Mouse (Mus musculus) neural tube, embryonic 12.5 days (tissue): ENCODE measurements around the gene Hoxd9. TPM values are rescaled to one million over a fixed set of nuclear protein-coding genes. Genes with fewer than 3 reads are reported as not detected.

ENCODE experiments used
- ATAC-seq: fragments of 200-750 bp; cut with Nextera tagmentation; 2 replicates; pipeline ENCODE4 v1.8.0; 2017; ENCODE audit warnings: low read depth, mild to moderate bottlenecking, moderate TSS enrichment, moderate library complexity; ENCODE audit not compliant: low FRiP score
- H3K27ac ChIP-seq: fragments of 300-500 bp; sonication (generic); 2 replicates; pipeline ENCODE4 v1.5.1; 2016
- H3K27me3 ChIP-seq: fragments of 300-500 bp; sonication (generic); replicated peaks from 2 replicates; pipeline ENCODE4 v1.6.1; 2016; ENCODE audit warnings: mild to moderate bottlenecking
- H3K36me3 ChIP-seq: fragments of 300-500 bp; sonication (generic); 2 replicates; pipeline ENCODE4 v1.6.1; 2016; ENCODE audit warnings: mild to moderate bottlenecking
- H3K4me1 ChIP-seq: fragments of 300-500 bp; sonication (generic); 2 replicates; pipeline ENCODE4 v1.6.1; 2016
- H3K4me2 ChIP-seq: fragments of 300-500 bp; sonication (generic); replicated peaks from 2 replicates; pipeline ENCODE4 v1.6.1; 2016; ENCODE audit warnings: mild to moderate bottlenecking
- H3K4me3 ChIP-seq: fragments of 300-500 bp; sonication (generic); 2 replicates; pipeline ENCODE4 v1.5.1; 2016
- H3K9ac ChIP-seq: fragments of 300-500 bp; sonication (generic); 2 replicates; pipeline ENCODE4 v1.6.1; 2016; ENCODE audit warnings: mild to moderate bottlenecking
- H3K9me3 ChIP-seq: fragments of 300-500 bp; sonication (generic); 2 replicates; pipeline ENCODE4 v1.6.1; 2016; ENCODE audit warnings: mild to moderate bottlenecking
- WGBS: fragments of 180-500 bp; shearing (Covaris S2); methylation state at CpG from one replicate; pipeline ENCODE4 v1.1.7; 2016; 5-methylcytosine and 5-hydroxymethylcytosine counted together
- polyA plus RNA-seq: library from polyadenylated mRNA; unstranded; fragments of >200 nt; fragmentation: Nextera tagmentation; extraction: Ambion mirVana; gene quantifications from 2 replicates; pipeline ENCODE4 v1.2.1, GENCODE M21; 2016

Hoxd9 gene
- polyA plus RNA-seq, 1 experiment from 2014 or later = 34.4 TPM

GRCm38 (mm10) chr2:74659507-74660005 is 38.0 kb upstream of the Hoxd9 start, which contains the start of gene Evx2:
Gene Evx2 (minus strand): TSS chr2:74659557.
- Histone ChIP-seq H3K4me3 (peak within 1 kb of the TSS; percentile 20; the same call in 1 of the 2 replicates), H3K4me2 (peak within 1 kb of the TSS; percentile 24; the same call in 1 of the 2 replicates), H3K9ac (peak within 1 kb of the TSS; percentile 29), H3K36me3 (no peaks in the 10 kb centered on the region), H3K9me3 (no peaks in the 10 kb centered on the region), H3K27ac (no peak within 1 kb of the TSS), H3K27me3 (peaks cover 96% of the 10 kb centered on the region), H3K4me1 (peaks cover 20% of the 10 kb centered on the region)
- WGBS = under 1% methylated on average over 28 of the region's 28 CpGs
- no peak for ATAC-seq

DNA sequence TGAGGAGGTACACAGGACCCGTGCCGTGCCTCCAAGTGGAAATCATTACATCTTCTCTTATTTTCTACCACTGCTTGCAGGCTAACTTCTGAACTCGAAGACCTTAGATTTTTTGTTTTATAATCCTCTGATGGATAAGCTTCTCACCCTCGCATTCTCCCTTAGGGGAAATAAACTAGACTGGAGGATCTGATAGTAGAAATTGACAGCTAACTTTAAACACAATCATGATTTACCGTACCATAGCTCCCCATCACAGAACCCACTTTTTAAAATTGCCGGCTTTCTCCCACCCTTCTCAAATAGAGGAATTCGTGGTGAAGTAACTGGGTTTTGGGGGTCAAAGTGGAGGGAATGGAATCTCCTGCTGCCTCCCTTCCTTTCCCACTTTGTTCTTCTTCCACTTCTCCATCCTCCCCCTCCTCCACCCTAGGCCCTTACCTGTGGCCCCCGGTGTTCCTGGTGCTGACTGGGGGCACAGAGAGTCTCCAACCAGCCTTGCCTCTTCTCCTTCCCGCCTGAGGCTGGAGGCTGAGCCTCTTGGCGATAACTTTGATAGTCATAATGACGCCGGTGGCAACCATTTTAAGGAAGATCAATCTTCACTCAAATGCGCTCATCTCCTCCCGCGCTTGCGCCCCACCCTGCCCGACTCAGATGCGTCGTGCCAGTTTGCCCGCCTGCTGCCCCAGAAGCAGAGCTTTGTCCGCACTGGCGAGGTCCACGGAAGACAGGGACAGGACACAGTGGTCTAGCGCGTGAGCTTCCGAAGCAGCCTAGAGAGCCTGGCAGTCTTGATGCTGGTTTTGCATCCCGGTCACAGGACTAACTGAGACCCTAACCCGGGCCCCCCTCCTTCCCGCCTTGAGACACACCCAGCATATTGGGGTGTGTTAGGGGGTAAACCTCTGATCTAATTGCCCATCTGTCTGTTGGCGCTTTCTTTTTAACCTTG is 36.8 kb upstream of the Hoxd9 start:
- Histone ChIP-seq H3K4me2 (peak overlapping the region; percentile 28), H3K9me3 (no peaks in the 10 kb centered on the region), H3K36me3 (no peaks in the 10 kb centered on the region), H3K27ac (no peak overlapping the region), H3K9ac (no peak overlapping the region), H3K4me3 (peak overlapping the region; percentile 16; the same call in 1 of the 2 replicates), H3K4me1 (peaks cover 19% of the 10 kb centered on the region), H3K27me3 (peaks cover 95% of the 10 kb centered on the region)
- no peak for ATAC-seq
- 2% methylated on average over 30 of the region's 30 CpGs for WGBS

- no peak for ATAC-seq
- peaks cover 95% of the 10 kb centered on the region for H3K27me3 ChIP-seq
- H3K4me1 ChIP-seq = peaks cover 13% of the 10 kb centered on the region
- under 1% methylated on average over 14 of the region's 14 CpGs for WGBS
- H3K36me3 ChIP-seq = no peaks in the 10 kb centered on the region
- H3K9ac ChIP-seq = no peak overlapping the region
- H3K27ac ChIP-seq = no peak overlapping the region
- no peak overlapping the region for H3K4me3 ChIP-seq
- peak overlapping the region; percentile 38 for H3K4me2 ChIP-seq
- H3K9me3 ChIP-seq = no peaks in the 10 kb centered on the region
Observed at GRCm38 (mm10) chr2:74661685-74662084, 35.8 kb upstream of the Hoxd9 start.

DNA sequence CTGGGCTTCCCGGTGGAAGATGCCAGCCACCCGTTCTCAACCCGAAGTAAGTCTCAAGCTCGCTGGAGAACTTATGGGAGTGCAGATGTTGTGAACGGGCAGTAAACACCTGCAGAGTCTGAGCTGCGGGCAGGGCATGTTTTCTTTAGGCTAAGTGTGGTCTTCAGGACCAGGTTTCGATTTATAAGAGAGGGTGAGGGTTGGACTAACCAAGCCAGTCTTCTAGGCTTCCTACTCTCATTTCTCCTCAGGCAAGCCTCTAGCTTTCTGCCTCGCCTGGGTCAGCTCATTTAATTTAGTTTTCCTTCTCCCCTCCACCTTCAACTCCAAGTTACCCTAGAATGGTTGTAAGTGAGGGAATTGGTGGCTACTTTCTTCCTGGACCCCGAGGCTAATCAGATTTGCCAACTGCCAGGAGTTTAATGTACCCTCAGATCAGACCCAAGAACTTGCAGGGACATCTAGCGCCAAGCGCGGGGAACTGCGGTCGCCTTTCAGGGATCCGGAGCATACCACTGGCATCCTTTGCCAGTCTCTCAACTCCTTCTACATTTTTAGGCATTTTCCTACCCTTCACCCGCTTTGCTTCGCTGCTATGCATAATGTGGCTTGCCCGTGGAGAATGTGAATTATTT is 34.1 kb upstream of the Hoxd9 start:
- no peak overlapping the region for H3K27ac ChIP-seq
- no peaks in the 10 kb centered on the region for H3K36me3 ChIP-seq
- peaks cover 96% of the 10 kb centered on the region for H3K27me3 ChIP-seq
- ATAC-seq = no peak
- peaks cover 19% of the 10 kb centered on the region for H3K4me1 ChIP-seq
- H3K9me3 ChIP-seq = no peaks in the 10 kb centered on the region
- WGBS = 5% methylated on average over 18 of the region's 18 CpGs
- no peak overlapping the region for H3K4me3 ChIP-seq
- H3K4me2 ChIP-seq = no peak overlapping the region
- no peak overlapping the region for H3K9ac ChIP-seq

- H3K27ac ChIP-seq = no peak overlapping the region
- ATAC-seq = no peak
- no peaks in the 10 kb centered on the region for H3K9me3 ChIP-seq
Observed at GRCm38 (mm10) chr2:74666411-74666810, 31.1 kb upstream of the Hoxd9 start.

GRCm38 (mm10) chr2:74667191-74667841 is 30.2 kb upstream of the Hoxd9 start:
- Histone ChIP-seq H3K9ac (no peak overlapping the region), H3K4me3 (peak overlapping the region; percentile 43; the same call in 1 of the 2 replicates), H3K9me3 (no peaks in the 10 kb centered on the region), H3K27me3 (peaks cover 95% of the 10 kb centered on the region), H3K36me3 (no peaks in the 10 kb centered on the region), H3K4me1 (peaks cover 13% of the 10 kb centered on the region), H3K27ac (no peak overlapping the region), H3K4me2 (peak overlapping the region; percentile 72)
- under 1% methylated on average over 36 of the region's 36 CpGs for WGBS
- 0 out of 2 replicates have a peak, but pooled peaks have one; percentile 37 for ATAC-seq

More at GRCm38 (mm10) chr2:74666411-74666810, 31.1 kb upstream of the Hoxd9 start:
- H3K4me2 ChIP-seq = no peak overlapping the region
- H3K4me3 ChIP-seq = no peak overlapping the region
- peaks cover 16% of the 10 kb centered on the region for H3K4me1 ChIP-seq
- H3K27me3 ChIP-seq = peaks cover 95% of the 10 kb centered on the region
- H3K36me3 ChIP-seq = no peaks in the 10 kb centered on the region
- H3K9ac ChIP-seq = no peak overlapping the region
- WGBS = 2% methylated on average over 7 of the region's 7 CpGs

DNA sequence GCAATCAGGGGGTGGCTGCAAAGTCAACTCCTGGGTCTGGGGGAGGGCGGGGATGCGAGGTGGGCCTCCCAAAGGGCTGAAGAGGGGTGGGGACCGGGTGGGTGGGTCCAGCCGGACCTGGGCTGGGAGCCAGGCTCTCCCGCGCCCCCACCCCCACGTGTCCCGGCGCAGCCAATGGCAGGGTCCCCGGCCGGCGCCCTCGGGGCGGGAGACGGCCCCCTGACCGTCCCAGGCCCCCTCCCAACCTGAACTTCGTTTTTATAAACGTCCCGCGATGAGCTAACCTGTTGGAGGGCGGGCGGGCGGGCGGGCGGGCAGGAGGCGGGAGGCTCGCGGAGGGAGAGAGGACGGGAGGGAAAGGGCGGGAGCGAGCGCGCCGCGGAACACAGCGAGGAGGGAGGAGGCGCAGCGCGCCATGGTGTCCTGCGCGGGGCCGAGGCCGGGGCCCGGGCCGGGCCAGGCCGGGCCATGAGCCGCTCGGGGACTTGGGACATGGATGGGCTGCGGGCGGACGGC is 29.6 kb upstream of the Hoxd9 start, which contains the start of gene Hoxd13:
TSS of gene Hoxd13 (plus strand) at position 469 of the 516 bp plus-strand sequence.
- ATAC-seq = peak; percentile 61; the same call in 1 of the 2 replicates
- Histone ChIP-seq H3K9me3 (no peaks in the 10 kb centered on the region), H3K27me3 (peaks cover 95% of the 10 kb centered on the region), H3K4me1 (peaks cover 19% of the 10 kb centered on the region), H3K4me3 (peak within 1 kb of the TSS; percentile 43), H3K4me2 (peak within 1 kb of the TSS; percentile 72), H3K27ac (no peak within 1 kb of the TSS), H3K36me3 (no peaks in the 10 kb centered on the region), H3K9ac (peak within 1 kb of the TSS; percentile 47)
- under 1% methylated on average over 34 of the region's 51 CpGs for WGBS

DNA sequence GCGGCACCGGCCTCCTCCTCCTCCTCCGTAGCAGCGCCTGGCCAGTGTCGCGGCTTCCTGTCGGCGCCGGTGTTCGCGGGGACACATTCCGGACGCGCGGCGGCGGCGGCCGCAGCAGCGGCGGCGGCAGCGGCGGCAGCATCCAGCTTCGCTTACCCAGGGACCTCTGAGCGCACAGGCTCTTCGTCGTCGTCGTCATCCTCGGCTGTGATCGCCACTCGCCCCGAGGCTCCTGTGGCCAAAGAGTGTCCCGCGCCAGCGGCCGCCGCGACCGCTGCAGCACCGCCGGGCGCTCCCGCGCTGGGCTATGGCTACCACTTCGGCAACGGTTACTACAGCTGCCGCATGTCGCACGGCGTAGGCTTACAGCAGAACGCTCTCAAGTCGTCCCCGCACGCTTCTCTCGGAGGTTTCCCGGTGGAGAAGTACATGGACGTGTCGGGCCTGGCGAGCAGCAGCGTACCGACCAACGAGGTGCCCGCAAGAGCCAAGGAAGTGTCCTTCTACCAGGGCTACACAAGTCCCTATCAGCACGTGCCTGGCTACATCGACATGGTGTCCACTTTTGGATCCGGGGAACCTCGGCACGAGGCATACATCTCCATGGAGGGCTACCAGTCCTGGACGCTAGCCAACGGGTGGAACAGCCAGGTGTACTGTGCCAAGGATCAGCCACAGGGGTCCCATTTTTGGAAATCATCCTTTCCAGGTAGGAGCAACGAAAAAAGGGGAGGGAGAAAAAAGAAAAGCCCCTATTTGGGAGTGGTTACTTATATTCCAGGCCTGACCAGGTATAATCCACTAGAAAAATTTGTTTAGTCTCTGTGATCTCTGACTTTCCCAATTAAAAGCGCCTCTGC is 28.9 kb upstream of the Hoxd9 start:
- Histone ChIP-seq H3K27ac (no peak overlapping the region), H3K9ac (peak overlapping the region; percentile 47), H3K4me3 (peak overlapping the region; percentile 43), H3K4me1 (peaks cover 22% of the 10 kb centered on the region), H3K4me2 (peak overlapping the region; percentile 72), H3K27me3 (peaks cover 95% of the 10 kb centered on the region), H3K36me3 (no peaks in the 10 kb centered on the region), H3K9me3 (no peaks in the 10 kb centered on the region)
- under 1% methylated on average over 52 of the region's 74 CpGs for WGBS
- ATAC-seq = no peak; the same call in 1 of the 2 replicates

DNA sequence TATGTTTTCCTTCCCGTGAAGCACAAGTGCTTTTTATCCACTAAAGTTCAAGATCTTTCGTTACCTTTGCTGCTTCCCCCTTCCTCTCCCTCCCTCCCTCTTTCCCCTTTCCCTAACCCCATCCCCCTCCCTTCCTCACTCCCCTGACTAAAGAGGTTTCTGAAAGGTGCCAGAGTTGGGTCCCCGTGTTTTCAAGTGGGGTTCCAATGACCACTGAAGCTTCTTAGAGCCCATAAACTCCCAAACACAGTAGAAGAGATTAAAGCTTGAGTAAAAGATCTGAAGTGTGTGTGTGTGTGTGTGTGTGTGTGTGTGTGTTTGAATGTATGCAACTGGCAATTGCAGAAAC is 28.3 kb upstream of the Hoxd9 start:
- Histone ChIP-seq H3K4me3 (no peak overlapping the region), H3K36me3 (no peaks in the 10 kb centered on the region), H3K9me3 (no peaks in the 10 kb centered on the region), H3K4me1 (peaks cover 22% of the 10 kb centered on the region), H3K9ac (no peak overlapping the region), H3K27ac (no peak overlapping the region), H3K27me3 (peaks cover 95% of the 10 kb centered on the region), H3K4me2 (peak overlapping the region; percentile 72; the same call in 1 of the 2 replicates)
- no peak for ATAC-seq
- WGBS = 0% methylated on average over 3 of the region's 3 CpGs

DNA sequence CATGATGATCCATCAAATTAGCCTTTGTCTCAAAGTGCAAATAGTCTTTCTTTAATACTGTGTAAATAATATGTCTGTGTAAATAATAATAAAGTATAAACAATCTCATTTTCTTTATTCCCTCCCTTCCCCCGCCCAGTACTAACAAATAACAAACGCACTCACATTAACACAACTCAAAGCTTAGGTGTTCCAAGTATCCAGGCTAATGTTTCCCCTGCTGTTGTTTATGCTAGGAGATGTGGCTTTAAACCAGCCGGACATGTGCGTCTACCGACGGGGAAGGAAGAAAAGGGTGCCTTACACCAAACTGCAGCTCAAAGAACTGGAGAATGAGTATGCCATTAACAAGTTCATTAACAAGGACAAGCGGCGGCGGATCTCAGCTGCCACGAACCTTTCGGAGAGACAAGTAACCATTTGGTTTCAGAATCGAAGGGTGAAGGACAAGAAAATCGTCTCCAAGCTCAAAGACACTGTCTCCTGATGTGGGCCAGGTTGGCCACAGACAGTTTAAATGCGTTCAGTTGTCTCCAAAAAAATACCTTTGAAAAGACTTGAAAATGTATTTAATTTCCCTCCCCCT is 27.8 kb upstream of the Hoxd9 start:
- under 1% methylated on average over 14 of the region's 14 CpGs for WGBS
- Histone ChIP-seq H3K9ac (no peak overlapping the region), H3K4me3 (no peak overlapping the region), H3K27ac (no peak overlapping the region), H3K9me3 (no peaks in the 10 kb centered on the region), H3K4me1 (peaks cover 22% of the 10 kb centered on the region), H3K4me2 (peak overlapping the region; percentile 72; the same call in 1 of the 2 replicates), H3K27me3 (peaks cover 95% of the 10 kb centered on the region), H3K36me3 (no peaks in the 10 kb centered on the region)
- ATAC-seq = no peak
